Mouse (Mus musculus) neural tube, embryonic 15.5 days (tissue): ENCODE data around the gene Chordc1. TPM values are rescaled to one million over a fixed set of nuclear protein-coding genes. Genes with fewer than 3 reads are reported as not detected.
A peak's percentile ranks its signal among the peaks of the same experiment; 100 is the strongest.
"Not testable (repeated sequence)": the region's sequence is repeated elsewhere in the genome, so short reads cannot be mapped to it uniquely, and the experiment has no call there.

ENCODE experiments used
- ATAC-seq: fragments of 200-750 bp; cut with Nextera tagmentation; 2 replicates; pipeline ENCODE4 v1.8.0; 2017; ENCODE audit warnings: mild to moderate bottlenecking, moderate TSS enrichment, moderate library complexity; ENCODE audit not compliant: low FRiP score
- H3K27ac ChIP-seq: fragments of 300-500 bp; sonication (generic); replicated peaks from 2 replicates; pipeline ENCODE4 v1.5.1; 2015; ENCODE audit warnings: mild to moderate bottlenecking, inconsistent platforms
- H3K27me3 ChIP-seq: fragments of 300-500 bp; sonication (generic); replicated peaks from 2 replicates; pipeline ENCODE4 v1.6.1; 2015; ENCODE audit warnings: inconsistent platforms
- H3K36me3 ChIP-seq: fragments of 300-500 bp; sonication (generic); 2 replicates; pipeline ENCODE4 v1.6.1; 2015; ENCODE audit warnings: inconsistent platforms
- H3K4me1 ChIP-seq: fragments of 300-500 bp; sonication (generic); 2 replicates; pipeline ENCODE4 v1.6.1; 2015; ENCODE audit warnings: inconsistent platforms
- H3K4me2 ChIP-seq: fragments of 300-500 bp; sonication (generic); 2 replicates; pipeline ENCODE4 v1.6.1; 2015; ENCODE audit warnings: inconsistent platforms, mild to moderate bottlenecking, moderate library complexity
- H3K4me3 ChIP-seq: fragments of 300-500 bp; sonication (generic); replicated peaks from 2 replicates; pipeline ENCODE4 v1.5.1; 2015; ENCODE audit warnings: mild to moderate bottlenecking, inconsistent platforms
- H3K9ac ChIP-seq: fragments of 300-500 bp; sonication (generic); replicated peaks from 2 replicates; pipeline ENCODE4 v1.6.1; 2015; ENCODE audit warnings: mild to moderate bottlenecking, inconsistent platforms
- H3K9me3 ChIP-seq: fragments of 300-500 bp; sonication (generic); replicated peaks from 2 replicates; pipeline ENCODE4 v1.6.1; 2016; ENCODE audit warnings: inconsistent platforms
- WGBS: fragments of 180-500 bp; shearing (Covaris S2); methylation state at CpG from one replicate; pipeline ENCODE4 v1.1.7; 2015; ENCODE audit warnings: mixed read lengths; 5-methylcytosine and 5-hydroxymethylcytosine counted together
- polyA plus RNA-seq: library from polyadenylated mRNA; unstranded; fragments of >200 nt; fragmentation: Nextera tagmentation; extraction: Ambion mirVana; gene quantifications from 2 replicates; pipeline ENCODE4 v1.2.1, GENCODE M21; 2015

The Chordc1 gene
- polyA plus RNA-seq, result 126 and 130 TPM in 2 replicates

GRCm38 (mm10) chr9:18291571-18292429 lies at the start of gene Chordc1:
Chordc1 (plus strand) TSS chr9:18292125.
- Histone ChIP-seq H3K36me3 (no peaks in the 10 kb centered on the region), H3K4me1 (peaks cover 15% of the 10 kb centered on the region), H3K27me3 (no peaks in the 10 kb centered on the region), H3K9ac (peak within 1 kb of the TSS; percentile 98), H3K4me2 (peak within 1 kb of the TSS; percentile 77), H3K27ac (peak within 1 kb of the TSS; percentile 89), H3K9me3 (no peaks in the 10 kb centered on the region), H3K4me3 (peak within 1 kb of the TSS; percentile 94)
- 3% methylated on average over 49 of the region's 49 CpGs for WGBS
- peak; percentile 99 for ATAC-seq

GRCm38 (mm10) chr9:18275901-18276300 lies 16.0 kb upstream of the Chordc1 start:
- Histone ChIP-seq H3K4me2 (no peak overlapping the region), H3K4me3 (no peak overlapping the region), H3K9me3 (no peaks in the 10 kb centered on the region), H3K27ac (no peak overlapping the region), H3K27me3 (no peaks in the 10 kb centered on the region), H3K36me3 (no peaks in the 10 kb centered on the region), H3K9ac (no peak overlapping the region), H3K4me1 (no peaks in the 10 kb centered on the region)
- no peak for ATAC-seq
- WGBS, result 89% methylated on average over 1 of the region's 1 CpGs

GRCm38 (mm10) chr9:18276844-18277243 lies 15.1 kb upstream of the Chordc1 start:
- Histone ChIP-seq H3K36me3 (no peaks in the 10 kb centered on the region), H3K27me3 (no peaks in the 10 kb centered on the region), H3K27ac (no peak overlapping the region), H3K4me1 (no peaks in the 10 kb centered on the region), H3K9me3 (no peaks in the 10 kb centered on the region), H3K4me2 (no peak overlapping the region), H3K4me3 (no peak overlapping the region), H3K9ac (no peak overlapping the region)
- WGBS, result 65% methylated on average over 2 of the region's 2 CpGs
- ATAC-seq, result no peak

- no peaks in the 10 kb centered on the region for H3K27me3 ChIP-seq
- H3K9me3 ChIP-seq, result no peaks in the 10 kb centered on the region
- no peaks in the 10 kb centered on the region for H3K36me3 ChIP-seq
- H3K4me3 ChIP-seq, result no peak overlapping the region
- H3K4me2 ChIP-seq, result no peak overlapping the region
- H3K4me1 ChIP-seq, result no peaks in the 10 kb centered on the region
- no peak overlapping the region for H3K27ac ChIP-seq
- 54% methylated on average over 1 of the region's 1 CpGs for WGBS
- H3K9ac ChIP-seq, result no peak overlapping the region
- peak; percentile 70 for ATAC-seq
These were observed 14.4 kb upstream of the Chordc1 start for GRCm38 (mm10) chr9:18277497-18277896.

- H3K9me3 ChIP-seq, H3K4me3 ChIP-seq, H3K4me2 ChIP-seq, H3K27ac ChIP-seq, H3K36me3 ChIP-seq, H3K9ac ChIP-seq, H3K4me1 ChIP-seq, ATAC-seq, H3K27me3 ChIP-seq: not testable (repeated sequence)
- WGBS, result 43% methylated on average over 5 of the region's 5 CpGs
These were observed 13.2 kb upstream of the Chordc1 start for GRCm38 (mm10) chr9:18278693-18279092.

GRCm38 (mm10) chr9:18292443-18292922 lies 558 bp downstream of the Chordc1 start:
- Histone ChIP-seq H3K4me2 (peak overlapping the region; percentile 77), H3K27ac (peak overlapping the region; percentile 89), H3K4me1 (peaks cover 15% of the 10 kb centered on the region), H3K4me3 (peak overlapping the region; percentile 94), H3K9me3 (no peaks in the 10 kb centered on the region), H3K27me3 (no peaks in the 10 kb centered on the region), H3K36me3 (peaks cover 3% of the 10 kb centered on the region; the same call in 1 of the 2 replicates), H3K9ac (peak overlapping the region; percentile 98)
- peak; percentile 71 for ATAC-seq
- 1% methylated on average over 24 of the region's 24 CpGs for WGBS

- Histone ChIP-seq H3K4me3 (peak overlapping the region; percentile 94), H3K4me2 (peak overlapping the region; percentile 77), H3K27ac (0 out of 2 replicates have a peak overlapping the region, but pooled peaks have one; percentile 89), H3K36me3 (peaks cover 6% of the 10 kb centered on the region), H3K27me3 (no peaks in the 10 kb centered on the region), H3K9ac (peak overlapping the region; percentile 98), H3K4me1 (peaks cover 15% of the 10 kb centered on the region), H3K9me3 (no peaks in the 10 kb centered on the region)
- WGBS, result 49% methylated on average over 6 of the region's 6 CpGs
- ATAC-seq, result no peak
These were observed 1.3 kb downstream of the Chordc1 start for GRCm38 (mm10) chr9:18293026-18293781.

GRCm38 (mm10) chr9:18298301-18298700 lies 6.4 kb downstream of the Chordc1 start:
- Histone ChIP-seq H3K27ac (no peak overlapping the region), H3K9me3 (no peaks in the 10 kb centered on the region), H3K27me3 (no peaks in the 10 kb centered on the region), H3K4me1 (peaks cover 10% of the 10 kb centered on the region), H3K36me3 (peaks cover 43% of the 10 kb centered on the region), H3K4me3 (no peak overlapping the region), H3K9ac (no peak overlapping the region), H3K4me2 (no peak overlapping the region)
- ATAC-seq, result peak; percentile 45; the same call in 1 of the 2 replicates
- WGBS, result 94% methylated on average over 6 of the region's 6 CpGs

- Histone ChIP-seq H3K9ac (no peak overlapping the region), H3K4me1 (no peaks in the 10 kb centered on the region), H3K27ac (no peak overlapping the region), H3K27me3 (no peaks in the 10 kb centered on the region), H3K4me3 (no peak overlapping the region), H3K9me3 (no peaks in the 10 kb centered on the region), H3K36me3 (0 out of 2 replicates have a peak, but pooled peaks cover 10% of the 10 kb centered on the region), H3K4me2 (no peak overlapping the region)
- WGBS, result 94% methylated on average over 3 of the region's 3 CpGs
- ATAC-seq, result no peak
These were observed 28.1 kb downstream of the Chordc1 start for GRCm38 (mm10) chr9:18319990-18320389.
